Mouse (Mus musculus) small intestine, adult 2 months (tissue): ENCODE measurements around the gene Ms4a6b.

Source experiments
- CTCF ChIP-seq: fragments of 200-500 bp; IDR thresholded peaks from 2 replicates; pipeline ENCODE4 v1.5.1; 2012; ENCODE audit warnings: low read depth, mild to moderate bottlenecking, control low read depth, inconsistent platforms, low read length, moderate library complexity, mixed read lengths; ENCODE audit not compliant: insufficient replicate concordance, insufficient read length; ENCODE audit errors: extremely low read depth
- POLR2A ChIP-seq: fragments of 200-500 bp; IDR thresholded peaks from 2 replicates; pipeline ENCODE4 v1.6.1; 2012; ENCODE audit warnings: low read depth, mild to moderate bottlenecking, control low read depth, inconsistent platforms, low read length, moderate library complexity

GRCm38 (mm10) chr19:11516246-11516645 is at the start of gene Ms4a6b:
- TF ChIP-seq POLR2A (no peak), CTCF (no peak)
